Mouse (Mus musculus) kidney, adult 18-20 months (tissue): ENCODE data around the gene Stox1.
"Not testable (repeated sequence)": the region's sequence is repeated elsewhere in the genome, so short reads cannot be mapped to it uniquely, and the experiment has no call there.

Experiments used
- DNase-seq: peaks from one replicate; pipeline ENCODE4 v3.0.0; 2021

The Stox1 gene

GRCm38 (mm10) chr10:62725771-62726687 lies at the start of gene Stox1:
Stox1 (minus strand) TSS chr10:62726128.
- DNase-seq, result peak; percentile 62

- DNase-seq, result no peak
Observed at GRCm38 (mm10) chr10:62750781-62751180, 24.9 kb upstream of the Stox1 start.

- DNase-seq, result no peak
Observed at GRCm38 (mm10) chr10:62739961-62740737, 14.2 kb upstream of the Stox1 start.

GRCm38 (mm10) chr10:62736965-62737688 lies 11.2 kb upstream of the Stox1 start:
- DNase-seq, result no peak

GRCm38 (mm10) chr10:62730826-62731225 lies 4.9 kb upstream of the Stox1 start:
- no peak for DNase-seq

GRCm38 (mm10) chr10:62724936-62725335 lies 992 bp downstream of the Stox1 start:
- no peak for DNase-seq

- no peak for DNase-seq
Observed at GRCm38 (mm10) chr10:62722701-62723100, 3.2 kb downstream of the Stox1 start.

GRCm38 (mm10) chr10:62720574-62720973 lies 5.4 kb downstream of the Stox1 start:
- DNase-seq, result not testable (repeated sequence)

- DNase-seq, result no peak
Observed at GRCm38 (mm10) chr10:62713457-62713856, 12.5 kb downstream of the Stox1 start.

GRCm38 (mm10) chr10:62703579-62703978 lies 22.3 kb downstream of the Stox1 start:
- no peak for DNase-seq

GRCm38 (mm10) chr10:62702436-62702835 lies 23.5 kb downstream of the Stox1 start:
- DNase-seq, result no peak

- no peak for DNase-seq
Observed at GRCm38 (mm10) chr10:62692771-62693170, 33.2 kb downstream of the Stox1 start.

GRCm38 (mm10) chr10:62692244-62692643 lies 33.7 kb downstream of the Stox1 start:
- no peak for DNase-seq

- DNase-seq, result no peak
Observed at GRCm38 (mm10) chr10:62687032-62687674, 38.8 kb downstream of the Stox1 start.

- peak; percentile 44 for DNase-seq
Observed at GRCm38 (mm10) chr10:62683043-62683442, 42.9 kb downstream of the Stox1 start.

GRCm38 (mm10) chr10:62679833-62680232 lies 46.1 kb downstream of the Stox1 start:
- no peak for DNase-seq

GRCm38 (mm10) chr10:62677329-62677728 lies 48.6 kb downstream of the Stox1 start:
- DNase-seq, result no peak

GRCm38 (mm10) chr10:62676196-62676595 lies 49.7 kb downstream of the Stox1 start:
- DNase-seq, result no peak

- DNase-seq, result no peak
Observed at GRCm38 (mm10) chr10:62672359-62672758, 53.6 kb downstream of the Stox1 start.

- DNase-seq, result no peak
Observed at GRCm38 (mm10) chr10:62669245-62669644, 56.7 kb downstream of the Stox1 start.

- DNase-seq, result no peak
Observed at GRCm38 (mm10) chr10:62668463-62668862, 57.5 kb downstream of the Stox1 start.

GRCm38 (mm10) chr10:62668043-62668442 lies 57.9 kb downstream of the Stox1 start:
- no peak for DNase-seq
